9 mouse cellular contexts compared by ENCODE assay signal in the genomic region with DNA sequence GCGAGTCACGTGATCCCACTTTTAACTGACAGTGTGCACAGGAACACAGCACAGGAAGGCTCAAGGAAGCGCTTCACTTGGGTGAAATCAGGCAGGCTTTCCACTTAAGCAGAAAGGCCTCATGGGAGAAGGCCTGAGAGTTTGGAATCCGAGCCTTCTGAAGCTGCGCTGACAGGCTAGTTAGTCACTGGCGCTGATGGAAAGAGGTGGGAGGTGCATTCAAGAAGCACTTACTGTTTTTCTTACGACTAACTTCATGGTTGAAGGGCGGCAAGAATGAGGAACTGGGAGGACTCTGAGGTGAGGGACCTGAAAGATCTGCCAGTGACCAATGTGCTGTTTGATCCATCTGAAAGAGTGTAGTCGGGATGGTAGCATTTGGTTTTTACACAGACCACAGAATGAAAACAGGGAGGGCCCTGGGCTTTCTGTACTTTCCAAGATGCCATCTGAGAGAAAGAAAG.
DNase-seq lines count a peak whose midpoint lies in the region; ATAC-seq and TF ChIP-seq lines count a peak whose summit lies in the region.
"Had no signal": no experiment of that assay in that cellular context is flagged by ENCODE, and none has a peak within 500 bp of the region (broad histone marks: within the 10 kb centered on the region; RNA-seq: fewer than 3 reads in every experiment).

No protein-coding gene starts in this region.

- TF ChIP-seq EP300 in liver, postnatal 0 days (IDR thresholded peaks at IDR 0.05; ENCODE audit: low read depth) = no peak

- 65% methylated on average over 9 of the region's 9 CpGs for WGBS in liver, postnatal 0 days (ENCODE audit: insufficient replicate concordance)
- WGBS in liver, embryonic 11.5 days = 74% methylated on average over 9 of the region's 9 CpGs
- WGBS in lung, embryonic 15.5 days = 63% methylated on average over 9 of the region's 9 CpGs
- WGBS in spleen, adult 2 months = 33% methylated on average over 9 of the region's 9 CpGs

- peak overlapping the region; percentile 78 for H3K27ac ChIP-seq in liver, postnatal 0 days (ENCODE audit: low read depth)
- H3K27ac ChIP-seq in liver, embryonic 11.5 days (ENCODE audit: low read depth, low read length) = no peak overlapping the region
- H3K27ac ChIP-seq in lung, embryonic 15.5 days = 0 out of 2 replicates have a peak overlapping the region, but pooled peaks have one; percentile 21
- peak overlapping the region; percentile 94 for H3K27ac ChIP-seq in spleen, adult 2 months (ENCODE audit: insufficient read depth, low read length)
- H3K27ac ChIP-seq: embryonic facial prominence, embryonic 12.5 days had no signal

- H3K4me1 ChIP-seq in liver, postnatal 0 days (ENCODE audit: insufficient read depth) = peaks cover 2% of the 10 kb centered on the region; the same call in 1 of the 2 replicates
- H3K4me1 ChIP-seq in liver, embryonic 11.5 days (replicated peaks; ENCODE audit: control insufficient read depth, insufficient read depth, low read length) = no peaks in the 10 kb centered on the region; the same call in none of the 2 replicates
- no peaks in the 10 kb centered on the region for H3K4me1 ChIP-seq in lung, embryonic 15.5 days
- peaks cover 21% of the 10 kb centered on the region for H3K4me1 ChIP-seq in spleen, adult 2 months (ENCODE audit: control insufficient read depth, insufficient read depth, insufficient read length)
- H3K4me1 ChIP-seq: embryonic facial prominence, embryonic 12.5 days had no signal

- DNase-seq in liver, postnatal 0 days = no peak
- DNase-seq in liver, embryonic 11.5 days (ENCODE audit: low spot score) = no peak
- DNase-seq in spleen, adult 2 months (ENCODE audit: low read depth in 1 of 2, low spot score in 2 of 2) = peak; percentile 62 to 66
- no peak for DNase-seq in cerebellum, postnatal 14 days
- DNase-seq in cerebellum, postnatal 25 days = no peak
- DNase-seq in thymus, postnatal 36 days = no peak

- H3K9me3 ChIP-seq in liver, postnatal 0 days (ENCODE audit: low read length) = no peaks in the 10 kb centered on the region
- no peaks in the 10 kb centered on the region for H3K9me3 ChIP-seq in liver, embryonic 11.5 days (ENCODE audit: control insufficient read depth, low read length)
- no peaks in the 10 kb centered on the region for H3K9me3 ChIP-seq in lung, embryonic 15.5 days
- H3K9me3 ChIP-seq: embryonic facial prominence, embryonic 12.5 days had no signal

- no peak for TF ChIP-seq POLR2A in spleen, adult 2 months (IDR thresholded peaks at IDR 0.05; ENCODE audit: low read depth, low read length)

- no peaks in the 10 kb centered on the region for H3K27me3 ChIP-seq in liver, postnatal 0 days (ENCODE audit: insufficient read depth, low read length)
- H3K27me3 ChIP-seq in liver, embryonic 11.5 days (replicated peaks; ENCODE audit: control insufficient read depth, insufficient read depth, low read length) = no peaks in the 10 kb centered on the region
- H3K27me3 ChIP-seq in lung, embryonic 15.5 days = no peaks in the 10 kb centered on the region
- no peaks in the 10 kb centered on the region for H3K27me3 ChIP-seq in spleen, adult 2 months (ENCODE audit: control insufficient read depth, insufficient read depth, low read length)
- H3K27me3 ChIP-seq: embryonic facial prominence, embryonic 12.5 days had no signal

- peaks cover 24% of the 10 kb centered on the region for H3K36me3 ChIP-seq in liver, postnatal 0 days (replicated peaks; ENCODE audit: insufficient read depth, low read length)
- H3K36me3 ChIP-seq in liver, embryonic 11.5 days (ENCODE audit: control insufficient read depth, insufficient read depth, low read length) = 0 out of 2 replicates have a peak, but pooled peaks cover 4% of the 10 kb centered on the region
- H3K36me3 ChIP-seq in lung, embryonic 15.5 days = peaks cover 14% of the 10 kb centered on the region
- peaks cover 21% of the 10 kb centered on the region for H3K36me3 ChIP-seq in spleen, adult 2 months (ENCODE audit: control insufficient read depth, insufficient read depth, low read length)

- no peak overlapping the region for H3K9ac ChIP-seq in liver, postnatal 0 days (replicated peaks)
- no peak overlapping the region for H3K9ac ChIP-seq in liver, embryonic 11.5 days (ENCODE audit: low read depth, low read length)
- H3K9ac ChIP-seq in lung, embryonic 15.5 days = no peak overlapping the region
- H3K9ac ChIP-seq: embryonic facial prominence, embryonic 12.5 days had no signal

- TF ChIP-seq CTCF in liver, postnatal 0 days (IDR thresholded peaks at IDR 0.05; ENCODE audit: low read depth) = no peak
- TF ChIP-seq CTCF in spleen, adult 2 months (IDR thresholded peaks at IDR 0.05; ENCODE audit: extremely low read depth, insufficient read depth, insufficient read length, insufficient replicate concordance) = no peak

- 0 out of 2 replicates have a peak, but pooled peaks have one; percentile 8 for ATAC-seq in liver, postnatal 0 days
- no peak for ATAC-seq in liver, embryonic 11.5 days (replicated peaks; ENCODE audit: low FRiP score)
- ATAC-seq in granulocyte monocyte progenitor cell, adult 5-6 weeks (replicated peaks; ENCODE audit: poor library complexity, severe bottlenecking) = peak; percentile 66
- peak; percentile 26 for ATAC-seq in lung, embryonic 15.5 days (ENCODE audit: borderline replicate concordance, extremely low read depth, low FRiP score, low TSS enrichment)

- no peak overlapping the region for H3K4me3 ChIP-seq in liver, postnatal 0 days (ENCODE audit: low read depth, low read length)
- no peak overlapping the region for H3K4me3 ChIP-seq in liver, embryonic 11.5 days (ENCODE audit: low read depth, low read length)
- no peak overlapping the region for H3K4me3 ChIP-seq in lung, embryonic 15.5 days
- no peak overlapping the region for H3K4me3 ChIP-seq in spleen, adult 2 months (ENCODE audit: extremely low read depth, insufficient read depth, insufficient read length)
- H3K4me3 ChIP-seq: embryonic facial prominence, embryonic 12.5 days had no signal

- no peak overlapping the region for H3K4me2 ChIP-seq in liver, postnatal 0 days (ENCODE audit: low read depth, low read length)
- H3K4me2 ChIP-seq in liver, embryonic 11.5 days = no peak overlapping the region
- H3K4me2 ChIP-seq in lung, embryonic 15.5 days = no peak overlapping the region
- H3K4me2 ChIP-seq: embryonic facial prominence, embryonic 12.5 days had no signal

Comparison
In these comparisons a context has a peak if more than half of its experiments do, and no peak if none do; other contexts are left out.
1. DNase-seq: peak in spleen, adult 2 months (2 of 2); none in liver, postnatal 0 days (single experiment), liver, embryonic 11.5 days (single experiment), cerebellum, postnatal 14 days (0 of 2), cerebellum, postnatal 25 days (0 of 2) and thymus, postnatal 36 days (0 of 2).